Mouse (Mus musculus): Measurements from ENCODE around the gene Pgf.

- TF ChIP-seq CTCF (IDR thresholded peaks at IDR 0.05; ENCODE audit: low read depth), result no peak
- TF ChIP-seq EP300 (IDR thresholded peaks at IDR 0.05; ENCODE audit: low read depth), result no peak
Observed at GRCm38 (mm10) chr12:85126986-85127603, 50.5 kb downstream of the Pgf start.

Data from liver, postnatal 0 days (tissue).